In genomic region chr10:66914288-66914975, GRCm38 (mm10) we compare ENCODE assay signal across 9 mouse cellular contexts.
A peak's percentile ranks its signal among the peaks of the same experiment; 100 is the strongest.
DNase-seq lines count a peak whose midpoint lies in the region; ATAC-seq and TF ChIP-seq lines count a peak whose summit lies in the region.
"Had no signal": no experiment of that assay in that cellular context is flagged by ENCODE, and none has a peak within 500 bp of the region (broad histone marks: within the 10 kb centered on the region; RNA-seq: fewer than 3 reads in every experiment).

No protein-coding gene starts in this region.

- no peaks in the 10 kb centered on the region for H3K27me3 ChIP-seq in heart, embryonic 15.5 days
- peaks cover 10% of the 10 kb centered on the region for H3K27me3 ChIP-seq in embryonic facial prominence, embryonic 10.5 days (replicated peaks; ENCODE audit: low read depth, poor library complexity, severe bottlenecking)
- H3K27me3 ChIP-seq in kidney, postnatal 0 days (ENCODE audit: insufficient read depth, low read length): no peaks in the 10 kb centered on the region
- no peaks in the 10 kb centered on the region for H3K27me3 ChIP-seq in neural tube, embryonic 15.5 days (replicated peaks)
- no peaks in the 10 kb centered on the region for H3K27me3 ChIP-seq in liver, postnatal 0 days (ENCODE audit: insufficient read depth, low read length)

- H3K4me2 ChIP-seq in heart, embryonic 15.5 days: peak overlapping the region; percentile 33; the same call in 1 of the 2 replicates
- H3K4me2 ChIP-seq in kidney, postnatal 0 days (ENCODE audit: low read length): no peak overlapping the region
- H3K4me2 ChIP-seq in neural tube, embryonic 15.5 days: no peak overlapping the region; the same call in none of the 2 replicates
- H3K4me2 ChIP-seq in liver, postnatal 0 days (ENCODE audit: low read depth, low read length): no peak overlapping the region

- intact Hi-C loops in heart, postnatal 36 days (cut with DNase I): loop anchor here (5.0 kb wide), 1 partner anchor 213 kb away; no protein-coding TSS in a partner anchor

- DNase-seq in heart, postnatal 36 days: no peak
- DNase-seq in embryonic facial prominence, embryonic 10.5 days (ENCODE audit: low spot score): peak; percentile 42
- no peak for DNase-seq in kidney, postnatal 0 days (ENCODE audit: low spot score)
- no peak for DNase-seq in liver, postnatal 0 days
- no peak for DNase-seq in urinary bladder, adult 18-20 months (ENCODE audit: low spot score in 2 of 2)
- no peak for DNase-seq in gastrocnemius, postnatal 10 days
- DNase-seq: cerebellum, postnatal 36 days had no signal

- WGBS in heart, embryonic 15.5 days: 54% methylated on average over 12 of the region's 12 CpGs
- 48% methylated on average over 12 of the region's 12 CpGs for WGBS in embryonic facial prominence, embryonic 10.5 days
- WGBS in kidney, postnatal 0 days: 43% methylated on average over 12 of the region's 12 CpGs
- WGBS in neural tube, embryonic 15.5 days: 21% methylated on average over 12 of the region's 12 CpGs
- WGBS in liver, postnatal 0 days (ENCODE audit: insufficient replicate concordance): 59% methylated on average over 12 of the region's 12 CpGs

- H3K4me1 ChIP-seq in heart, embryonic 15.5 days (replicated peaks): peaks cover 46% of the 10 kb centered on the region
- peaks cover 39% of the 10 kb centered on the region for H3K4me1 ChIP-seq in embryonic facial prominence, embryonic 10.5 days
- 0 out of 2 replicates have a peak, but pooled peaks cover 17% of the 10 kb centered on the region for H3K4me1 ChIP-seq in kidney, postnatal 0 days (replicated peaks; ENCODE audit: insufficient read depth, low read length)
- H3K4me1 ChIP-seq in neural tube, embryonic 15.5 days: peaks cover 31% of the 10 kb centered on the region
- H3K4me1 ChIP-seq in liver, postnatal 0 days (ENCODE audit: insufficient read depth): peaks cover 20% of the 10 kb centered on the region

- no peak for TF ChIP-seq CTCF in kidney, postnatal 0 days (IDR thresholded peaks at IDR 0.05; ENCODE audit: low read depth)
- no peak for TF ChIP-seq CTCF in liver, postnatal 0 days (IDR thresholded peaks at IDR 0.05; ENCODE audit: low read depth)

- no peaks in the 10 kb centered on the region for H3K9me3 ChIP-seq in heart, embryonic 15.5 days (replicated peaks)
- no peaks in the 10 kb centered on the region for H3K9me3 ChIP-seq in embryonic facial prominence, embryonic 10.5 days
- no peaks in the 10 kb centered on the region for H3K9me3 ChIP-seq in kidney, postnatal 0 days (replicated peaks; ENCODE audit: low read length)
- H3K9me3 ChIP-seq in neural tube, embryonic 15.5 days (replicated peaks): no peaks in the 10 kb centered on the region
- H3K9me3 ChIP-seq in liver, postnatal 0 days (ENCODE audit: low read length): no peaks in the 10 kb centered on the region

- ATAC-seq in heart, embryonic 15.5 days (replicated peaks; ENCODE audit: insufficient number of reproducible peaks, insufficient read depth, low FRiP score, low read depth): no peak
- ATAC-seq in kidney, postnatal 0 days (replicated peaks; ENCODE audit: low FRiP score, low read depth): 0 out of 2 replicates have a peak, but pooled peaks have one; percentile 45
- no peak for ATAC-seq in neural tube, embryonic 15.5 days (ENCODE audit: low FRiP score)
- ATAC-seq in liver, postnatal 0 days: no peak

- H3K36me3 ChIP-seq in heart, embryonic 15.5 days: no peaks in the 10 kb centered on the region
- H3K36me3 ChIP-seq in embryonic facial prominence, embryonic 10.5 days (replicated peaks): no peaks in the 10 kb centered on the region
- no peaks in the 10 kb centered on the region for H3K36me3 ChIP-seq in kidney, postnatal 0 days (ENCODE audit: insufficient read depth, low read length)
- no peaks in the 10 kb centered on the region for H3K36me3 ChIP-seq in neural tube, embryonic 15.5 days
- H3K36me3 ChIP-seq in liver, postnatal 0 days (replicated peaks; ENCODE audit: insufficient read depth, low read length): no peaks in the 10 kb centered on the region

- H3K4me3 ChIP-seq in heart, embryonic 15.5 days: no peak overlapping the region
- H3K4me3 ChIP-seq in embryonic facial prominence, embryonic 10.5 days: 0 out of 2 replicates have a peak overlapping the region, but pooled peaks have one; percentile 27
- H3K4me3 ChIP-seq in kidney, postnatal 0 days (replicated peaks; ENCODE audit: low read depth, low read length): no peak overlapping the region
- no peak overlapping the region for H3K4me3 ChIP-seq in neural tube, embryonic 15.5 days (replicated peaks)
- H3K4me3 ChIP-seq in liver, postnatal 0 days (ENCODE audit: low read depth, low read length): no peak overlapping the region

- no peak overlapping the region for H3K9ac ChIP-seq in heart, embryonic 15.5 days
- H3K9ac ChIP-seq in kidney, postnatal 0 days (ENCODE audit: low read depth, low read length): no peak overlapping the region
- no peak overlapping the region for H3K9ac ChIP-seq in neural tube, embryonic 15.5 days (replicated peaks)
- no peak overlapping the region for H3K9ac ChIP-seq in liver, postnatal 0 days (replicated peaks)

- no peak for TF ChIP-seq EP300 in liver, postnatal 0 days (IDR thresholded peaks at IDR 0.05; ENCODE audit: low read depth)

- H3K27ac ChIP-seq in heart, embryonic 15.5 days: no peak overlapping the region
- H3K27ac ChIP-seq in embryonic facial prominence, embryonic 10.5 days (replicated peaks): peak overlapping the region; percentile 61
- peak overlapping the region; percentile 60 for H3K27ac ChIP-seq in kidney, postnatal 0 days
- H3K27ac ChIP-seq in neural tube, embryonic 15.5 days (replicated peaks): peak overlapping the region; percentile 13; the same call in 1 of the 2 replicates
- H3K27ac ChIP-seq in liver, postnatal 0 days (ENCODE audit: low read depth): no peak overlapping the region

Comparison
In these comparisons a context has a peak if more than half of its experiments do, and no peak if none do; other contexts are left out.
1. H3K27ac ChIP-seq: peak in embryonic facial prominence, embryonic 10.5 days (single experiment), kidney, postnatal 0 days (single experiment) and neural tube, embryonic 15.5 days (single experiment); none in heart, embryonic 15.5 days (single experiment) and liver, postnatal 0 days (single experiment).